Mouse (Mus musculus) erythroblast, embryonic 14.5 days (primary cell): Measurements from ENCODE around the gene Eif2ak1.

ENCODE experiments used
- GATA1 ChIP-seq: IDR thresholded peaks from 2 replicates; pipeline ENCODE4 v1.6.1; 2012; ENCODE audit warnings: low read length, inconsistent platforms, mixed read lengths
- TAL1 ChIP-seq: IDR thresholded peaks from 3 replicates; pipeline ENCODE4 v1.6.1; 2012; ENCODE audit warnings: low read length, inconsistent platforms, mixed read lengths

DNA sequence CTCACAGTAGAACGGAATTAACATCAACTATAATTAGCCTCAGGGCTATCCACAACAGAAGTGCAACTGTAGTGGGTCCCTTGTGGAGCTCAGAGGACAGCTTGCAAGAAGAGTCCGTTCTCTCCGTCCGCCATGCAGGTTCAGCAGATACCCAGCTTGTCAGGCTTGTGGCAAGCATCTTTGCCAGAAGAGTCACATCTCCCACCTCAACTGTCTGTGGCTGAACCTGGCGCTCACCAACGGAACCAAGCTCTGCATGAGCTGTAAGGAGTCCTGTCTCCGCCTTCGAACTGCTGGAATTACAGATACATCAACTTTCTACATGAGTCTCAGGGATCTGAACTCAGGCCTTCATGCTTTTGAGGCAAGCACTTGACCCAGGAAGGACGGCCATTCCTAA lies 118.6 kb downstream of the Eif2ak1 start:
- no peak for TF ChIP-seq TAL1
- no peak for TF ChIP-seq GATA1
